Mouse (Mus musculus): Measurements from ENCODE around the gene Tbl2. TPM values are rescaled to one million over a fixed set of nuclear protein-coding genes. Genes with fewer than 3 reads are reported as not detected.

The Tbl2 gene
- total RNA-seq, 2 experiments from 2014 or later, result 5.7 to 12.6 TPM

- ATAC-seq (ENCODE audit: poor library complexity, severe bottlenecking), result no peak
Measured at GRCm38 (mm10) chr5:135185596-135185995, 36.1 kb downstream of the Tbl2 start.

DNA sequence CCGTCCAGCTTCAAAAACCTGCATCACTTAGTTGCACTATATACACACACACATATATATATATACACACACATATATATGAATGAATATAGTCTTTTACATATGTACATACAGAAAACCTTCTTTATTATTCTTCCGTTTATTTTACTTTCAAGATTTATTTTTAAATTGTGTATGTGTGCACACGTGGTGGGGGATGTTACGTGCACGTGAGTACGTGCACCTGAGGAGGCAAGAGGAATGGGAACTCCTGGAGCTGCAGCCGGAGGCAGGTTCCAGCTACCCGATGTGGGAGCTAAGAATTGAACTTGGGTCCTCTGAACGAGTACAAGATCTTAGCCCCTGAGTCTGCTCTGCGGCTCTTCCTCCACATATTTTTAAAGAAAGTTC is 36.8 kb downstream of the Tbl2 start:
- ATAC-seq (ENCODE audit: poor library complexity, severe bottlenecking), result 0 out of 2 replicates have a peak, but pooled peaks have one; percentile 0

DNA sequence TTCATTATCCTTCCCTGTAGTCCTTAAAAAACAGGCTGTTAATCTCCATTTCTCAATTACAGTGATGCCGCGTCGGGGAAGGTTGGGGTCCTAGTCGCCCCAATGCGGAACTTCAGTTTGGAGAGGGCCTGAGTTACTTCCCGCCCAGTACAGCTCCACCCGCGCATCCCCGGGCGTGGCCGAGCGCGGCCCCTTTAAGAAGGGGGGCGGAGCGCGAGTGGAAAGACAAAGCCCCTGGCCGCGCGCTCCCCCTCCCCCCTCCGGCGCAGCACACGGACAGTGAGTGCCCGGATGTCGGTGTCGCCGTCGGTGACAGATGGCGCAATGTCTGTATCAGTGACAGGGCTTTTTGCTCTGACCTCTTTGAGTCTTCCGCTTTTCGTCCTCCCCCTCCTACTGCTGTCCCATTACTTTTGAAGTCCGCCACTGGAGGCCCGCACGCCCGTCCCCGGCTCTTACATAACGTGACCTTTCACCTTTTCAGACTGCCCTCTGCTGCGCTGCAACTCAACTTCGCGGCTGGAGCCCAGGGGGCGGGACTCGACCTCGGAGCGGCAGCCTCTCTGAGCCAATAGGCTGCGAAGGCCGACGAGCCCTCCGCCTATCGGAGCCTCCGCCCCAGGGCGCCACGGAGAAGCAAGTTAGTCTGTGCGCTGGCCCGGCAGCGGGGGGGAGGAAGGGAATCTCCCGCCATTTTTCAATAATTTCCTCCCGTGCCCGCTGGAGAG is 37.3 kb downstream of the Tbl2 start, which contains the start of gene Baz1b:
Gene Baz1b, plus strand, starts transcription at position 644 of the 728 bp plus-strand sequence.
- ATAC-seq (ENCODE audit: poor library complexity, severe bottlenecking), result peak; percentile 86

- peak; percentile 20 for ATAC-seq (ENCODE audit: poor library complexity, severe bottlenecking)
Measured at GRCm38 (mm10) chr5:135187349-135188213, 38.1 kb downstream of the Tbl2 start.

DNA sequence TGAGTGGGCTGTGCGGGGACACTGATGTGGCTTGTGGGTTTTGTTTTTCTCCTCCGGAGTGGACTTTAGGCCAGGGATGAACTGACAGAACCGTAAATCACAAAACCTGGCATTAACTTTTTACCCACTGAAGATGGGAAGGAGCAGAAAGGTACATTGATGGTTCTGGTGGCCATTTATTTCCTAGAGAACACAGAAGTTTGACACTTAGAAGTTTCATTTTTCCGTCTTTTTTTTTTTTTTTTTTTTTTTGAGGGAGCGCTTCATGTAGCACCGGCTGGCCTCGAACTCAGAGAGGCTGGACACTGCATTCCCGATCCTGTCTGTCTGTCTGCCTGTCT is 38.7 kb downstream of the Tbl2 start:
- no peak for ATAC-seq (ENCODE audit: poor library complexity, severe bottlenecking)

- ATAC-seq (ENCODE audit: poor library complexity, severe bottlenecking), result no peak
Measured at GRCm38 (mm10) chr5:135189281-135190022, 40.0 kb downstream of the Tbl2 start.

GRCm38 (mm10) chr5:135191620-135192019 is 42.2 kb downstream of the Tbl2 start:
- peak; percentile 23; the same call in 1 of the 2 replicates for ATAC-seq (ENCODE audit: poor library complexity, severe bottlenecking)

GRCm38 (mm10) chr5:135192431-135192830 is 43.0 kb downstream of the Tbl2 start:
- no peak for ATAC-seq (ENCODE audit: poor library complexity, severe bottlenecking)

- peak; percentile 95 for ATAC-seq (ENCODE audit: poor library complexity, severe bottlenecking)
Measured at GRCm38 (mm10) chr5:135196367-135196766, 46.9 kb downstream of the Tbl2 start.

- no peak for ATAC-seq (ENCODE audit: poor library complexity, severe bottlenecking)
Measured at GRCm38 (mm10) chr5:135202763-135203162, 53.3 kb downstream of the Tbl2 start.

GRCm38 (mm10) chr5:135208197-135208596 is 58.7 kb downstream of the Tbl2 start:
- ATAC-seq (ENCODE audit: poor library complexity, severe bottlenecking), result no peak

Other genes starting within 250 kb of the Tbl2 start
- gene Tmem270, start 242.9 kb upstream of the Tbl2 start, total RNA-seq (2015), result not detected in 2 replicates
- gene Tmem270, start 242.9 kb upstream of the Tbl2 start, total RNA-seq (2017), result not detected in 2 replicates
- 7.8 and 8.2 TPM in 2 replicates for gene Cldn13, start 234.1 kb upstream of the Tbl2 start, total RNA-seq (2015)
- 2.9 and 7.7 TPM in 2 replicates for gene Cldn13, start 234.1 kb upstream of the Tbl2 start, total RNA-seq (2017)
- gene Mettl27, start 217.3 kb upstream of the Tbl2 start, total RNA-seq (2015), result 0.46 and 3.0 TPM in 2 replicates
- gene Mettl27, start 217.3 kb upstream of the Tbl2 start, total RNA-seq (2017), result 0.89 and 1.3 TPM in 2 replicates
- gene Cldn4, start 202.7 kb upstream of the Tbl2 start, total RNA-seq (2015), result not detected in 2 replicates
- not detected in 2 replicates for gene Cldn4, start 202.7 kb upstream of the Tbl2 start, total RNA-seq (2017)
- not detected in 2 replicates for gene Cldn3, start 163.4 kb upstream of the Tbl2 start, total RNA-seq (2015)
- gene Cldn3, start 163.4 kb upstream of the Tbl2 start, total RNA-seq (2017), result not detected in 2 replicates
- 52.5 and 55.0 TPM in 2 replicates for gene Abhd11, start 140.5 kb upstream of the Tbl2 start, total RNA-seq (2015)
- 22.9 and 32.7 TPM in 2 replicates for gene Abhd11, start 140.5 kb upstream of the Tbl2 start, total RNA-seq (2017)
- 0.09 TPM in 1 of 2 replicates, not detected in the other for gene Stx1a, start 126.2 kb upstream of the Tbl2 start, total RNA-seq (2015)
- not detected in 2 replicates for gene Stx1a, start 126.2 kb upstream of the Tbl2 start, total RNA-seq (2017)
- 15.5 and 16.3 TPM in 2 replicates for gene Dnajc30, start 85.5 kb upstream of the Tbl2 start, total RNA-seq (2015)
- gene Dnajc30, start 85.5 kb upstream of the Tbl2 start, total RNA-seq (2017), result 3.5 and 10.0 TPM in 2 replicates
- 29.4 and 34.2 TPM in 2 replicates for gene Bud23, start 84.7 kb upstream of the Tbl2 start, total RNA-seq (2015)
- 24.2 and 27.6 TPM in 2 replicates for gene Bud23, start 84.7 kb upstream of the Tbl2 start, total RNA-seq (2017)
- not detected in 2 replicates for gene Vps37d, start 71.4 kb upstream of the Tbl2 start, total RNA-seq (2015)
- gene Vps37d, start 71.4 kb upstream of the Tbl2 start, total RNA-seq (2017), result not detected in 2 replicates
- 0.05 and 0.31 TPM in 2 replicates for gene Mlxipl, start 59.8 kb upstream of the Tbl2 start, total RNA-seq (2015)
- 0.45 and 0.62 TPM in 2 replicates for gene Mlxipl, start 59.8 kb upstream of the Tbl2 start, total RNA-seq (2017)
- 23.5 and 46.6 TPM in 2 replicates for gene Bcl7b, start 18.6 kb downstream of the Tbl2 start, total RNA-seq (2015)
- 27.4 and 38.8 TPM in 2 replicates for gene Bcl7b, start 18.6 kb downstream of the Tbl2 start, total RNA-seq (2017)
- 66.1 and 71.1 TPM in 2 replicates for gene Baz1b, start 37.6 kb downstream of the Tbl2 start, total RNA-seq (2015)
- gene Baz1b, start 37.6 kb downstream of the Tbl2 start, total RNA-seq (2017), result 129 and 134 TPM in 2 replicates
- not detected in 2 replicates for gene Fzd9, start 101.6 kb downstream of the Tbl2 start, total RNA-seq (2015)
- 0.26 TPM in 1 of 2 replicates, not detected in the other for gene Fzd9, start 101.6 kb downstream of the Tbl2 start, total RNA-seq (2017)
- not detected in 2 replicates for gene Fkbp6, start 200.4 kb downstream of the Tbl2 start, total RNA-seq (2015)
- not detected in 2 replicates for gene Fkbp6, start 200.4 kb downstream of the Tbl2 start, total RNA-seq (2017)
- not detected in 2 replicates for gene Trim50, start 203.6 kb downstream of the Tbl2 start, total RNA-seq (2015)
- not detected in 2 replicates for gene Trim50, start 203.6 kb downstream of the Tbl2 start, total RNA-seq (2017)
- 7.0 and 7.4 TPM in 2 replicates for gene Nsun5, start 220.3 kb downstream of the Tbl2 start, total RNA-seq (2015)
- gene Nsun5, start 220.3 kb downstream of the Tbl2 start, total RNA-seq (2017), result 10.2 and 11.9 TPM in 2 replicates
- 35.4 and 37.3 TPM in 2 replicates for gene Pom121, start 244.9 kb downstream of the Tbl2 start, total RNA-seq (2015)
- 5.2 and 7.4 TPM in 2 replicates for gene Pom121, start 244.9 kb downstream of the Tbl2 start, total RNA-seq (2017)

Measured in megakaryocyte, adult 5-6 weeks (primary cell).